Mouse (Mus musculus) heart, adult 2 months (tissue): ENCODE results near the gene Gm9758. TPM values are rescaled to one million over a fixed set of nuclear protein-coding genes. Genes with fewer than 3 reads are reported as not detected.

Experiments
- polyA plus RNA-seq: library from polyadenylated mRNA; depleted of rRNA; stranded (reverse); fragments of >200 nt; gene quantifications from 2 replicates; pipeline ENCODE4 v1.2.3, GENCODE M21; 2012; rRNA removed
- total RNA-seq, 2 experiments: library from RNA; stranded (reverse); gene quantifications; 2 replicates each; pipeline ENCODE4 v1.2.3; 2021

The Gm9758 gene
- total and polyA plus RNA-seq, 3 experiments = not detected

Other genes with a start within 250 kb of the Gm9758 start
- not detected for gene Speer4e, start 23.5 kb upstream of the Gm9758 start, total RNA-seq
- gene Speer4e, start 23.5 kb upstream of the Gm9758 start, polyA plus RNA-seq = not detected in 2 replicates
- not detected for gene Gm10354, start 64.0 kb upstream of the Gm9758 start, total RNA-seq
- not detected in 2 replicates for gene Gm10354, start 64.0 kb upstream of the Gm9758 start, polyA plus RNA-seq
- not detected for gene Gm17019, start 118.1 kb upstream of the Gm9758 start, total RNA-seq
- gene Gm17019, start 118.1 kb upstream of the Gm9758 start, polyA plus RNA-seq = not detected in 2 replicates